Mouse (Mus musculus) neural tube, embryonic 13.5 days (tissue): ENCODE results near the gene Dapk3. TPM values are rescaled to one million over a fixed set of nuclear protein-coding genes. Genes with fewer than 3 reads are reported as not detected.
"Not testable (repeated sequence)": the region's sequence is repeated elsewhere in the genome, so short reads cannot be mapped to it uniquely, and the experiment has no call there.

Experiments used
- ATAC-seq: fragments of 200-750 bp; cut with Nextera tagmentation; 2 replicates; pipeline ENCODE4 v1.8.0; 2017; ENCODE audit warnings: low read depth, mild to moderate bottlenecking, moderate TSS enrichment, moderate library complexity
- H3K27ac ChIP-seq: fragments of 300-500 bp; sonication (generic); replicated peaks from 2 replicates; pipeline ENCODE4 v1.5.1; 2015; ENCODE audit warnings: moderate library complexity, mild to moderate bottlenecking, inconsistent platforms
- H3K27me3 ChIP-seq: fragments of 300-500 bp; sonication (generic); 2 replicates; pipeline ENCODE4 v1.6.1; 2015; ENCODE audit warnings: mild to moderate bottlenecking, inconsistent platforms
- H3K36me3 ChIP-seq: fragments of 300-500 bp; sonication (generic); 2 replicates; pipeline ENCODE4 v1.6.1; 2015; ENCODE audit warnings: mild to moderate bottlenecking, inconsistent platforms
- H3K4me1 ChIP-seq: fragments of 300-500 bp; sonication (generic); replicated peaks from 2 replicates; pipeline ENCODE4 v1.6.1; 2015; ENCODE audit warnings: inconsistent platforms
- H3K4me2 ChIP-seq: fragments of 300-500 bp; sonication (generic); 2 replicates; pipeline ENCODE4 v1.6.1; 2015; ENCODE audit warnings: inconsistent platforms, mild to moderate bottlenecking, moderate library complexity
- H3K4me3 ChIP-seq: fragments of 300-500 bp; sonication (generic); 2 replicates; pipeline ENCODE4 v1.5.1; 2015; ENCODE audit warnings: mild to moderate bottlenecking, inconsistent platforms
- H3K9ac ChIP-seq: fragments of 300-500 bp; sonication (generic); 2 replicates; pipeline ENCODE4 v1.6.1; 2015; ENCODE audit warnings: moderate library complexity, mild to moderate bottlenecking, inconsistent platforms
- H3K9me3 ChIP-seq: fragments of 300-500 bp; sonication (generic); 2 replicates; pipeline ENCODE4 v1.6.1; 2016; ENCODE audit warnings: inconsistent platforms
- WGBS: fragments of 180-500 bp; shearing (Covaris S2); methylation state at CpG from one replicate; pipeline ENCODE4 v1.1.7; 2015; 5-methylcytosine and 5-hydroxymethylcytosine counted together
- polyA plus RNA-seq: library from polyadenylated mRNA; unstranded; fragments of >200 nt; fragmentation: Nextera tagmentation; extraction: Ambion mirVana; gene quantifications from 2 replicates; pipeline ENCODE4 v1.2.1, GENCODE M21; 2015

Gene Dapk3
- polyA plus RNA-seq, 1 experiment from 2014 or later, result 79.1 TPM

DNA sequence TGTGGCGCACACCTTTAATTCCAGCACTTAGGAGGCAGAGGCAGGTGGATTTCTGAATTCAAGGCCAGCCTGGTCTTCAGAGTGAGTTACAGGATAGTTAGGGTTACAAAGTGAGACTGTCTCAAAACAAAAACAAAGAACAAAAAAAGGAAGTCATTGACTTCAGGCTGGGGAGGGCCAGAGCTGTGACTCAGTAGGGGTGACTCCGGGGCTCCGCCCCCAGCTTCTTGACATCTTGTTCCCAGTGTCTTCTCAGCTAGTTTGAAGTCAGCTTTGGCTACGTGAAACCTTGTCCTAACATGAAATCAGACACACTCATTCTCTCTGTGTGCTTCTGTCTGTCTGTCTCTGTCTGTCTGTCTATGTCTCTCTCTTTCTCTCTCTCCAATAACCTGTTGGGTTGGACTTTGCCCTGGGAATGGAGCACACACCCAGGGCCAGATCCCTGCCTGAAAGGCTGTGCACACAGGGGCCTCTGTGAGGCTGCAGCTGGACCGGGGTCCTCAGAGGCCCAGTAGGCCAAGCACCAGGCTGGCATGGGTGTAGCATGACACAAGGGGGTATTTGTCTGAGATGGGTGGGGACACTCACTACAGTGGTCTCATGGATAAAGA is 38.7 kb downstream of the Dapk3 start:
- H3K4me2 ChIP-seq, result no peak overlapping the region
- no peak for ATAC-seq
- no peaks in the 10 kb centered on the region for H3K9me3 ChIP-seq
- no peak overlapping the region for H3K4me3 ChIP-seq
- no peak overlapping the region for H3K27ac ChIP-seq
- no peaks in the 10 kb centered on the region for H3K27me3 ChIP-seq
- H3K9ac ChIP-seq, result no peak overlapping the region
- 89% methylated on average over 5 of the region's 5 CpGs for WGBS
- peaks cover 1% of the 10 kb centered on the region; the same call in 1 of the 2 replicates for H3K4me1 ChIP-seq
- peaks cover 77% of the 10 kb centered on the region for H3K36me3 ChIP-seq

DNA sequence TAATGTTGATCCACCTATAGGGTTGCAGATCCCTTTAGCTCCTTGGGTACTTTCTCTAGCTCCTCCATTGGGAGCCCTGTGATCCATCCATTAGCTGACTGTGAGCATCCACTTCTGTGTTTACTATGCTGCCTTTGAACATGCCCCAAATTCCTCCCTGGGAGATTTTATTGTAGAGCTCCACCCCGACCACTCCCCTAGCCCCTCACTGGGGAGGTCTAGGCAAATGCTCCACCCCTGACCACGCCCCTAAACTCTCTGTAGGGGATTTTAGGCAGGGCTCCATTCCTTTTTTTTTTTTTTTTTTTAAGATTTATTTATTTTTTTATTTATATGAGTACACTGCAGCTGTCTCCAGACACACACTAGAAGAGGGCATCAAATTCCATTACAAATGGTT is 40.9 kb downstream of the Dapk3 start:
- not testable (repeated sequence) for H3K9me3 ChIP-seq, H3K27me3 ChIP-seq, H3K27ac ChIP-seq, H3K4me3 ChIP-seq, H3K9ac ChIP-seq, ATAC-seq, H3K4me2 ChIP-seq
- 46% methylated on average over 2 of the region's 2 CpGs for WGBS
- H3K4me1 ChIP-seq, result peaks cover 18% of the 10 kb centered on the region
- H3K36me3 ChIP-seq, result peaks cover 58% of the 10 kb centered on the region

DNA sequence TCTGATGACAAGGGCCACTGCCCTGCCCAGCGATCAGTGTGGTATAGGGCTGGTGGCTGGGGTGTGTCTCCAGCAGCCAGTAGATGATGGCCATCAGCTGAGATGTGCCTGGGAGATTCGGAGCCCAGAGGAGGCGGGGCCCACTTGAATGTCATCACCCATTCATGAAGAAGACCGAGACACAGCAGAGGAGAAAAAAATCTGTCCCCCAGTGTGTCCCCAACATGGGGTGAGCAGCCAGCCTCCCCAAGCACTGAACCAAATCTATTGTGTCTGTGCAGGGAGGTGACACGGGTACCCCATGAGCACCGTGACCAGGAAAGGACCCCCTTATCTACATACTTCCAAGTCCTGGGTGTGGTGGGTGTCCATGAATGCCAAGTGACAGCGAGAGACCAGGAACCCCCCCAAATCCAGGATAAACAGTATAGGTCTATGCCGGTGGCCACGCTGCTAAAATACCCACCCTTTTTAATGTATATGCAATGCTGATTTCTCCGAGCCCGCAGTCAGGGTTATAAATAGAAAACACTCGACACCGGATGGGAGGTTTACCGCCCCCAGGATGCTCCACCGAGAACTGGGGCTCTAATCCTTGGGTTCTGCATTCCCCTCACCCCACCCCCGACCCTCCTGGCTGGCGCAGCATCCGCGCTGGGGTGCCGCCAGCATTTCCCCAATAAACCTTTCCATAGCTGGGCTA is 47.1 kb downstream of the Dapk3 start:
- Histone ChIP-seq H3K27ac (peak overlapping the region; percentile 94), H3K4me2 (peak overlapping the region; percentile 85), H3K27me3 (peaks cover 4% of the 10 kb centered on the region; the same call in 1 of the 2 replicates), H3K4me3 (peak overlapping the region; percentile 80), H3K36me3 (peaks cover 4% of the 10 kb centered on the region; the same call in 1 of the 2 replicates), H3K9ac (peak overlapping the region; percentile 94), H3K4me1 (peaks cover 54% of the 10 kb centered on the region), H3K9me3 (no peaks in the 10 kb centered on the region)
- WGBS, result 7% methylated on average over 20 of the region's 20 CpGs
- peak; percentile 36 for ATAC-seq

DNA sequence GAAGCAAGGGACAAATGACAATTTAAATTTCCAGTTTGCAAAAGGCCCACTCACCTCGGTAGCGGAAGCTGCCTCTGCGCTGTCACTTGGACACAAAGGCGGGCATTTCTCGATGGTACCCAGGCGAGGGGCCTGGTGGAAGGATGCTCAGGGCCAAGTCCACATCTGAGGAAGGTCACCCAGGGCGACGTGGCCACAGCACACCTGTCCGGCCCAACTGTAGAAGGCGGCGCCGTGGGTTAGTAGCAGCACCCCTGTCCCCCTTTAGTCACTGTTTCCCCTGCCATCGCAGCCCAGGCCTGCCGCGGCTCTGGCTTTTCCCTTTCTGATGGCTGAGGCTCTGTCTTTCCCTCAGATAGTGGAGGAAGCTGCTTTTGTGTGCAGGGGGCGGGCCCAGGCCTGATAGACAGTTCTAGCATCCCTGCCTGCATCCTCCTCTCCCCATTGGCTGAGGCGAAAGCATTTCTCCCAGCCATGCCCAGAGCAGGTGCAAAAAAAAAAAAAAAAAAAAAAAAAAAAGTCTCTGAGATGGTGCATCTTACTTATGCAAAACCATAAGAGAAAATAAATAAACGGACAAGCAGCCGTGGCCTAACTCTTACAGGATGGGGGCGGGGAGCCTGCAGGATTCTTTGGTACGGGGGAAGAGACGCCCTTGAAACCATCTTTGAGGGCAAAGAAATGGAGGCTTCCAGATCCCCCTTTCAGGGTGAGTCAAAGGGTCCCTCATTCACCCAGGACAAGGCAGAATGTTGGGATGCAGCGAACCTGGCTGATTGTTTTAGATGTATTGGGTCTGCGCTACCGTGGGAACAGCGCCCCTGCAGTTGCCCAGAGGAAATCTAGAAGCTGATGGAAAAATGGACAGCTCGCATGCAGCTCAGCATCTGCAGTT is 47.9 kb downstream of the Dapk3 start, which contains the start of gene Atcay:
Gene Atcay, minus strand, starts transcription at position 396 of the 895 bp plus-strand sequence.
- peaks cover 4% of the 10 kb centered on the region; the same call in 1 of the 2 replicates for H3K36me3 ChIP-seq
- peak within 1 kb of the TSS; percentile 85 for H3K4me2 ChIP-seq
- no peaks in the 10 kb centered on the region for H3K9me3 ChIP-seq
- ATAC-seq, result peak; percentile 88
- peak within 1 kb of the TSS; percentile 80 for H3K4me3 ChIP-seq
- H3K27ac ChIP-seq, result peak within 1 kb of the TSS; percentile 94
- WGBS, result 5% methylated on average over 27 of the region's 27 CpGs
- peaks cover 4% of the 10 kb centered on the region; the same call in 1 of the 2 replicates for H3K27me3 ChIP-seq
- peak within 1 kb of the TSS; percentile 94 for H3K9ac ChIP-seq
- H3K4me1 ChIP-seq, result peaks cover 54% of the 10 kb centered on the region

DNA sequence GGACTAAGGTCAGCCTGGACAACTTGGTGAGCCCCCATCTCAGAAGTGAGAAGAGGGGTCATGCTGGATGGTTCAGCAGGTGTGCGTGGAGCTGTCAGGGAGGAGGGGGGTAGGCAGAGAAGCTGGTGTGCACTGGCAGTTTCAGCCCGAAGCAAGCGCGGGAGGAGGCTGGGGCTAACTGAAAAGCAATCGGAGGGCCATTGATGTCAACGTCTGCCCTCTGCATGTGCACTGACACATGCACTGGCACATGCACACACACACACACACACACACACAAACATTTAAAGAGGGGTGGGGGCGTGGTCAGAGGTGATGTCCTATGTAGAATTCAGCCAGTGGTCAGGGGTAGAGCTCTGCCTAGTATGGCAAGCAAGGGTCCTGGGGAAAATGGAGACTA is 48.6 kb downstream of the Dapk3 start:
- Histone ChIP-seq H3K4me1 (peaks cover 54% of the 10 kb centered on the region), H3K9ac (no peak overlapping the region; the same call in 1 of the 2 replicates), H3K4me2 (peak overlapping the region; percentile 85), H3K36me3 (no peaks in the 10 kb centered on the region), H3K9me3 (no peaks in the 10 kb centered on the region), H3K27ac (peak overlapping the region; percentile 94), H3K27me3 (peaks cover 4% of the 10 kb centered on the region; the same call in 1 of the 2 replicates), H3K4me3 (peak overlapping the region; percentile 80; the same call in 1 of the 2 replicates)
- WGBS, result 51% methylated on average over 7 of the region's 7 CpGs
- no peak for ATAC-seq

DNA sequence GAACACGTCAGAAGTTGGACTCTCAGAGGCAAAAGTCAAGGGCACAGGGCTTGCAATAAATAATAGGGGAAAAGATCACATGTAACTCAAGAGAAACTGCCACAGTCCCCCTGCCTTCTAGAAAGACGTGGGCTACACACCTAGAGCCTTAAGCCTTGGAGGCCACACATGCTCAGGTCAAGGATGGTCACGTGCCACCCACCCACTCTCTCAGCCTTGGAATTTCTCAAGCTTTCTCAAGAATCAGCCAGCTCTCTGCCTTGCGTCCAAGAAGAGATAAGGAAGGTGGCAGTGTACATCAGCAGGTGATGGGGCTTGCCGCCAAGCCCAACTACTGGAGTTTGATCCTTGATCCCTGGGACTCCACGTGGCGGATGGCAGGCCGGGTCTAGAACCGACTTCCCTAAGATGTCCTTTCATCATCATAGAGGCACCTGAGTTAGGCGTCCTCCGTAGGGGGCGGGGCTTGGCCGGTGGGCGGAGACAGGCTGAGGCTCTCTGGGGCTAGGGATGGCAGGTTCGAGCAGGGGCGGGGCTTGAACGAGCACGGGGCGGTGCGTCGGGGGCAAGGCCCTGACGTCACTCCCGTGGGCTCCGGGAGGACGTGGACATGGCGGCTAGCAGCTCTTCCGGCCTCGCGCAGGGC is 49.9 kb downstream of the Dapk3 start, which contains the start of gene Zfr2:
Gene Zfr2, plus strand, starts transcription at position 576 of the 646 bp plus-strand sequence.
- H3K4me2 ChIP-seq, result peak within 1 kb of the TSS; percentile 66
- H3K9me3 ChIP-seq, result no peaks in the 10 kb centered on the region
- peak within 1 kb of the TSS; percentile 83 for H3K9ac ChIP-seq
- 0 out of 2 replicates have a peak within 1 kb of the TSS, but pooled peaks have one; percentile 50 for H3K27ac ChIP-seq
- WGBS, result 9% methylated on average over 29 of the region's 29 CpGs
- H3K4me3 ChIP-seq, result peak within 1 kb of the TSS; percentile 69
- peaks cover 6% of the 10 kb centered on the region for H3K27me3 ChIP-seq
- H3K36me3 ChIP-seq, result no peaks in the 10 kb centered on the region
- peaks cover 47% of the 10 kb centered on the region for H3K4me1 ChIP-seq
- ATAC-seq, result peak; percentile 64

DNA sequence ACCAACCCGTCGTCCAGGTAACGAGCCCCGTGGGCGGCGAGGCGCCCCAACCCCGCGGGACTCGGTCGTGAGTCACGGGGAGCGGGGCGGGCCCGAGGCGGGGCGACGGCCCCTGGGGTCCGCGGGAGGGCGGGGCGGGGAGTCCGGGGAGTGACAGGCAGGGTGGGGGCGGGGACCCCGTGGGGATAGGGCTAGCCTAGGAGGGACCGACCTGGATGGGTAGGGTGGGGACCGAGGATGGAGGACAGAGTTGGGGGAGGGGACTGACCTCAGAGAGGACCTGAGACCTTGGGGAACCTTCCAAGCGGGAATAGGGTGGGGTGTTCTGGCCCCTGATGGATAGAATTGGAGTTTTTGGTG is 50.4 kb downstream of the Dapk3 start:
- H3K27ac ChIP-seq, result 0 out of 2 replicates have a peak overlapping the region, but pooled peaks have one; percentile 50
- no peaks in the 10 kb centered on the region for H3K36me3 ChIP-seq
- H3K27me3 ChIP-seq, result peaks cover 11% of the 10 kb centered on the region
- H3K4me3 ChIP-seq, result peak overlapping the region; percentile 69
- peaks cover 42% of the 10 kb centered on the region for H3K4me1 ChIP-seq
- H3K9me3 ChIP-seq, result no peaks in the 10 kb centered on the region
- WGBS, result under 1% methylated on average over 22 of the region's 28 CpGs
- peak overlapping the region; percentile 83 for H3K9ac ChIP-seq
- H3K4me2 ChIP-seq, result peak overlapping the region; percentile 66
- ATAC-seq, result peak; percentile 49

DNA sequence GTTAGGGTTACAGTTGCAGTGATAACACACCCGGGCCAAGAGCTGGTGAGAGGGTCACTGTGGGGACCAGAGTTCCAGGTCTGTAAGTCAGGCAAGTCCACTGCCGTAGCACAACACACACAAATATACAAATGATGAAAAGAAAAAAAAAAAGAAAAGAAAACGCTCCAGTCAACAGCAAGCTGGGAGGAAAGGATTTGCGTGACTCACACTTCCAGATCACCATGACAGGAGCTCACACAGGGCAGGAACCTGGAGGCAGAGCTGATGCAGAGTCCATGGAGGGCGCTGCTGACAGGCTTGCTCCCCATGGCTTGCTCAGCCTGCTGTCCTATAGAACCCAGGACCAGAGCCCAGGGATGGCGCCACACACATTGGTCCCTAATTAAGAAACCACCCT is 51.4 kb downstream of the Dapk3 start:
- peak overlapping the region; percentile 69; the same call in 1 of the 2 replicates for H3K4me3 ChIP-seq
- H3K4me2 ChIP-seq, result peak overlapping the region; percentile 66; the same call in 1 of the 2 replicates
- H3K4me1 ChIP-seq, result peaks cover 32% of the 10 kb centered on the region
- no peak for ATAC-seq
- WGBS, result 76% methylated on average over 6 of the region's 6 CpGs
- H3K9ac ChIP-seq, result no peak overlapping the region
- H3K27ac ChIP-seq, result no peak overlapping the region
- no peaks in the 10 kb centered on the region for H3K36me3 ChIP-seq
- H3K27me3 ChIP-seq, result peaks cover 19% of the 10 kb centered on the region
- no peaks in the 10 kb centered on the region for H3K9me3 ChIP-seq

DNA sequence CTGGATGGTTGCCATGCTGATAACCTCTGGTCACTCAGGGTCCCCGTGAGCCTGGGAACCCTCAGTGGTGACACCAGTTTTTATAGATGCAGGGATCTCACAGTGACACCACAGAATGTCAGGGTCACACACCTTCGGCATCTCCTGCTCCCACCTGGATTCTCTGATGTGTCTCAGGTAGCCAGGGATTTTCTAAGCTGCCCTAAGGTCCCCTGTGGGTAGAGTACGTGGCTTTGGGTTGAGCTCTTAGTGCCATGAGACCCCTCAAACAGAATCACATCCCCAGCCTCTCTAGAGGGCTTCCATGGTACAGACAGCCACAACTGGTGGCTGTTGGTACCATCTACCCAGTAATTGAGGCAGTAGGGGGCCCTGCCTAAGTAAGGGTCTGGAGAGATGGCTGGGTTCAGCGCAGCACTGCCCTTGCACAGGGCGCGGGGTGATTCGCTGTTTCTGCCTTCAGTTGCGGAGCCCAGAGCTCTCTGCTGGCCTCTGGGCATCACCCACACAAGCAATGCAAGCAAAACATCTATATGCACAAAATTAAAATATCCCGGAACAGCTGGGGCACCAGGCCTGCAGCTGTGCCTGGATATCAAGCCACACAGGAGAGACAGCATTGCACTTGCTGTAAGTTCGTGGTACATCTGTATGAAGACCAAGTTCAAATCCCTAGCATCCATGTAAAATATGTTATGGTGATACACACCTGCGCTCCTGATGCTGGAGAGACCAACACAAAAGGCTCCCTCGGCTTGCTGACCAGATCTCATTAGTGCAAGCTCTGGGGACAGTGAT is 53.9 kb downstream of the Dapk3 start:
- WGBS, result 80% methylated on average over 12 of the region's 12 CpGs
- ATAC-seq, result no peak

DNA sequence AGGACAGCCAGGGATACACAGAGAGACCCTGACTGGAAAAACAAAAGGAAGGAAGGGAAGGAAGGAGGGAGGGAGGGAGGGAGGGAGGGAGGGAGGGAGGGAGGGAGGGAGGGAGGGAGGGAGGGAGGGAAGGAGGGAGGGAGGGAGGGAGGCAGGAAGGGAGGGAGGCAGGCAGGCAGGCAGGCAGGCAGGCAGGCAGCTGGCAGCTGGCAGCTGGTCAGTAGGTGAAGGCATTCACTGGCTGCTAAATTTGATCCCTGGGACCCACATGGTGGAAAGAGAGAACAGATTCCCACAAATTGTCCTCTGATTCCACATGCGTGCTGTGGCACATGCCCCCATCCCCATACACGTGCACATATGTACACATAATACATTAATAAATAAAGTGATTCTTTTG is 55.8 kb downstream of the Dapk3 start:
- Histone ChIP-seq H3K27ac (no peak overlapping the region), H3K4me1 (peaks cover 13% of the 10 kb centered on the region), H3K4me3 (no peak overlapping the region), H3K4me2 (no peak overlapping the region), H3K9ac (no peak overlapping the region), H3K27me3 (peaks cover 49% of the 10 kb centered on the region), H3K36me3 (peaks cover 8% of the 10 kb centered on the region; the same call in 1 of the 2 replicates), H3K9me3 (no peaks in the 10 kb centered on the region)
- ATAC-seq, result no peak
- 68% methylated on average over 2 of the region's 2 CpGs for WGBS

More for the DNA sequence above, 53.9 kb downstream of the Dapk3 start:
- Histone ChIP-seq H3K4me3 (no peak overlapping the region), H3K27me3 (peaks cover 41% of the 10 kb centered on the region), H3K9ac (no peak overlapping the region), H3K4me2 (no peak overlapping the region), H3K4me1 (peaks cover 27% of the 10 kb centered on the region), H3K9me3 (no peaks in the 10 kb centered on the region), H3K27ac (no peak overlapping the region), H3K36me3 (no peaks in the 10 kb centered on the region)
